Mouse (Mus musculus) lung, postnatal 0 days (tissue): ENCODE results near the gene Chit1.

Experiments
- CTCF ChIP-seq: IDR thresholded peaks from 2 replicates; pipeline ENCODE4 v1.5.1; 2016; ENCODE audit warnings: antibody characterized with exemption, mild to moderate bottlenecking
- EP300 ChIP-seq: IDR thresholded peaks from 2 replicates; pipeline ENCODE4 v1.6.1; 2016; ENCODE audit warnings: antibody characterized with exemption, mild to moderate bottlenecking, control low read depth

- TF ChIP-seq CTCF (no peak), EP300 (peak; percentile 60; the same call in 1 of the 2 replicates)
Observed at GRCm38 (mm10) chr1:134097956-134098725, 12.9 kb upstream of the Chit1 start.
